Mouse (Mus musculus): ENCODE data around the gene Fcer2a. TPM values are rescaled to one million over a fixed set of nuclear protein-coding genes. Genes with fewer than 3 reads are reported as not detected.
A peak's percentile ranks its signal among the peaks of the same experiment; 100 is the strongest.

The Fcer2a gene
- total RNA-seq (2014; fragmentation: Nextera tagmentation), result not detected in 2 replicates
- not detected in 2 replicates for total RNA-seq (2017)

GRCm38 (mm10) chr8:3694121-3694520, at the start of gene Fcer2a:
Gene Fcer2a (minus strand): TSS chr8:3694175.
- no peak for ATAC-seq (replicated peaks; ENCODE audit: poor library complexity, severe bottlenecking)

GRCm38 (mm10) chr8:3736947-3737346, 43.0 kb upstream of the Fcer2a start:
- ATAC-seq (replicated peaks; ENCODE audit: poor library complexity, severe bottlenecking), result no peak

GRCm38 (mm10) chr8:3735599-3735998, 41.6 kb upstream of the Fcer2a start:
- ATAC-seq (replicated peaks; ENCODE audit: poor library complexity, severe bottlenecking), result no peak

GRCm38 (mm10) chr8:3734084-3734483, 40.1 kb upstream of the Fcer2a start:
- no peak for ATAC-seq (replicated peaks; ENCODE audit: poor library complexity, severe bottlenecking)

- no peak for ATAC-seq (replicated peaks; ENCODE audit: poor library complexity, severe bottlenecking)
These were observed 27.1 kb upstream of the Fcer2a start for GRCm38 (mm10) chr8:3721041-3721440.

GRCm38 (mm10) chr8:3720551-3720950, 26.6 kb upstream of the Fcer2a start, which contains the start of gene Clec4g:
Gene Clec4g (minus strand): TSS chr8:3720651.
- no peak for ATAC-seq (replicated peaks; ENCODE audit: poor library complexity, severe bottlenecking)

- ATAC-seq (replicated peaks; ENCODE audit: poor library complexity, severe bottlenecking), result peak; percentile 98
These were observed 24.6 kb upstream of the Fcer2a start for GRCm38 (mm10) chr8:3718559-3718958.

GRCm38 (mm10) chr8:3717321-3717954, 23.5 kb upstream of the Fcer2a start:
- no peak for ATAC-seq (replicated peaks; ENCODE audit: poor library complexity, severe bottlenecking)

- ATAC-seq (replicated peaks; ENCODE audit: poor library complexity, severe bottlenecking), result peak; percentile 82
These were observed 17.7 kb upstream of the Fcer2a start for GRCm38 (mm10) chr8:3711646-3712045.

GRCm38 (mm10) chr8:3710312-3710711, 16.3 kb upstream of the Fcer2a start:
- ATAC-seq (replicated peaks; ENCODE audit: poor library complexity, severe bottlenecking), result peak; percentile 18; the same call in 1 of the 2 replicates

- ATAC-seq (replicated peaks; ENCODE audit: poor library complexity, severe bottlenecking), result no peak
These were observed 13.6 kb upstream of the Fcer2a start for GRCm38 (mm10) chr8:3707611-3708010.

- peak; percentile 48 for ATAC-seq (replicated peaks; ENCODE audit: poor library complexity, severe bottlenecking)
These were observed 11.7 kb upstream of the Fcer2a start for GRCm38 (mm10) chr8:3705711-3706110.

GRCm38 (mm10) chr8:3701491-3701890, 7.5 kb upstream of the Fcer2a start:
- peak; percentile 71 for ATAC-seq (replicated peaks; ENCODE audit: poor library complexity, severe bottlenecking)

- no peak for ATAC-seq (replicated peaks; ENCODE audit: poor library complexity, severe bottlenecking)
These were observed 3.2 kb downstream of the Fcer2a start for GRCm38 (mm10) chr8:3690774-3691173.

- peak; percentile 38 for ATAC-seq (replicated peaks; ENCODE audit: poor library complexity, severe bottlenecking)
These were observed 6.4 kb downstream of the Fcer2a start for GRCm38 (mm10) chr8:3687537-3687936.

- no peak for ATAC-seq (replicated peaks; ENCODE audit: poor library complexity, severe bottlenecking)
These were observed 8.6 kb downstream of the Fcer2a start for GRCm38 (mm10) chr8:3685422-3685821.

GRCm38 (mm10) chr8:3684530-3684929, 9.4 kb downstream of the Fcer2a start:
- ATAC-seq (replicated peaks; ENCODE audit: poor library complexity, severe bottlenecking), result no peak

GRCm38 (mm10) chr8:3683408-3684176, 10.4 kb downstream of the Fcer2a start:
- peak; percentile 27 for ATAC-seq (replicated peaks; ENCODE audit: poor library complexity, severe bottlenecking)

- ATAC-seq (replicated peaks; ENCODE audit: poor library complexity, severe bottlenecking), result no peak
These were observed 11.5 kb downstream of the Fcer2a start for GRCm38 (mm10) chr8:3682435-3682834.

GRCm38 (mm10) chr8:3679656-3680055, 14.3 kb downstream of the Fcer2a start:
- no peak for ATAC-seq (replicated peaks; ENCODE audit: poor library complexity, severe bottlenecking)

- ATAC-seq (replicated peaks; ENCODE audit: poor library complexity, severe bottlenecking), result no peak
These were observed 14.7 kb downstream of the Fcer2a start for GRCm38 (mm10) chr8:3679236-3679635.

- no peak for ATAC-seq (replicated peaks; ENCODE audit: poor library complexity, severe bottlenecking)
These were observed 15.1 kb downstream of the Fcer2a start for GRCm38 (mm10) chr8:3678831-3679230.
